Mouse (Mus musculus): ENCODE results near the gene Atp5d. TPM values are rescaled to one million over a fixed set of nuclear protein-coding genes. Genes with fewer than 3 reads are reported as not detected.

Atp5d gene
- total RNA-seq, 1 experiment from 2014 or later = 27.9 TPM

DNA sequence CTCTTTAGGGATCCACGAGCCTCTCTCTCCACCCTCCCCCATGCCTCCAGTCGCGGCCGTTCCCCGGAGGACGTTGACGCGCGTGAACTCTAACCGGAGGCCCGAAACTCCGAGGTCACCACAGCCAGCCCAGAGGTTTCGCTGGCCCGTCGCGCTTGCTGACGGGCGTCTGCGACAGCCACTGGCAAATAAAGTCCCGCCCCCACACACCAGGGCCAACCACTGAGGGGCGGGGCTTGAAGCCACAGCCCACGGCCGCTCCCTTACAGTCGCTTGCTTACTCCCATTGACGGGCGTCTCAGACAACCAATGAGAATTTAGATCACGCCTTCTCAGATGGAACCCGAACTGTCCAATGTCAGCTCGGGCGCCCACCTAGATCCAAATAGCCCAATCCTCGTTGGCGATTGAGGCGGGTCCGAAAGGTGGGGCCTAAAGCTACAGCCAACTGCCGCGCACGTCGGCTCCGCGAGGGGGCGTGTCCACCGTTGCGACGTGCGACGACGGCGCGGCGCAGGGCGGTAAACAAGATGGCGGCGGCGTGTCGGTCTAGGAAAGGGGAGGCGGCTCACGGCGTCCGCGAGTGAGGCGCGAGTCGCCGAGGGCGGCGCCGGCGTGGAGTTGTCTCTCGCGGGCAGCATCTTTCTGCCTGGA, 23.0 kb upstream of the Atp5d start, which contains the start of gene Stk11:
Stk11 (plus strand) TSS at position 514 of the 654 bp plus-strand sequence.
- ATAC-seq (replicated peaks in 1 of 2; ENCODE audit: insufficient read depth in 1 of 2, low FRiP score in 2 of 2, low TSS enrichment in 1 of 2, low read depth in 1 of 2, poor library complexity in 2 of 2, severe bottlenecking in 2 of 2) = peak; percentile 91 to 93

DNA sequence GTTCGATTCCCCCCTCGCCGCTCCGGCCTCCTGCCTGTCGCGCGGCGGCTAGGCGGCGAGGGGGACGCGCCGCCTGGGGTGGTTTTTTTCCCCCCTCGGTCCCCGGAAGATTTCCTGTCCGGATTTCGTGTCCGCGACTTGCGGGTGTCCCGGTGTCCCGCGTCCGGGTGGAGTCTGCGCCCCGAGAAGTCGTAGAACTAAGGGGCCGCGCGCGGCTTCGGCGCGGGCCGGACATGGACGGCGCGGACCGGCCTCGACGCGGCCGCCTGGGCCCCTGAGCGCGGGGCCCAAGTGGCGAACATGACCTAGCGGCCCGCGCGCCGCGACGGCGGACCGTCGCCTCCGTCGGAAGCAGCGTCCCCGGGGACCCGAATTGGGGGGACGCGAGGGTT, 22.5 kb upstream of the Atp5d start:
- no peak for ATAC-seq (replicated peaks in 1 of 2; ENCODE audit: insufficient read depth in 1 of 2, low FRiP score in 2 of 2, low TSS enrichment in 1 of 2, low read depth in 1 of 2, poor library complexity in 2 of 2, severe bottlenecking in 2 of 2)

DNA sequence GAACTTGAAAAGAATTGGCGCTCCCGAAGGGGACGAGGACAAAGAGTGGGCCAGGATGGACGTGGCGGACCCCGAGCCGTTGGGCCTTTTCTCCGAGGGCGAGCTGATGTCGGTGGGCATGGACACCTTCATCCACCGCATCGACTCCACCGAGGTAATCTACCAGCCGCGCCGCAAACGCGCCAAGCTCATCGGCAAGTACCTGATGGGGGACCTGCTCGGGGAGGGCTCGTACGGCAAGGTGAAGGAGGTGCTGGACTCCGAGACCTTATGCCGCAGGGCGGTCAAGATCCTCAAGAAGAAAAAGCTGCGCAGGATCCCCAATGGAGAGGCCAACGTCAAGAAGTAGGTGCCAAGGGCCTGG, 21.9 kb upstream of the Atp5d start:
- no peak for ATAC-seq (replicated peaks in 1 of 2; ENCODE audit: insufficient read depth in 1 of 2, low FRiP score in 2 of 2, low TSS enrichment in 1 of 2, low read depth in 1 of 2, poor library complexity in 2 of 2, severe bottlenecking in 2 of 2)

DNA sequence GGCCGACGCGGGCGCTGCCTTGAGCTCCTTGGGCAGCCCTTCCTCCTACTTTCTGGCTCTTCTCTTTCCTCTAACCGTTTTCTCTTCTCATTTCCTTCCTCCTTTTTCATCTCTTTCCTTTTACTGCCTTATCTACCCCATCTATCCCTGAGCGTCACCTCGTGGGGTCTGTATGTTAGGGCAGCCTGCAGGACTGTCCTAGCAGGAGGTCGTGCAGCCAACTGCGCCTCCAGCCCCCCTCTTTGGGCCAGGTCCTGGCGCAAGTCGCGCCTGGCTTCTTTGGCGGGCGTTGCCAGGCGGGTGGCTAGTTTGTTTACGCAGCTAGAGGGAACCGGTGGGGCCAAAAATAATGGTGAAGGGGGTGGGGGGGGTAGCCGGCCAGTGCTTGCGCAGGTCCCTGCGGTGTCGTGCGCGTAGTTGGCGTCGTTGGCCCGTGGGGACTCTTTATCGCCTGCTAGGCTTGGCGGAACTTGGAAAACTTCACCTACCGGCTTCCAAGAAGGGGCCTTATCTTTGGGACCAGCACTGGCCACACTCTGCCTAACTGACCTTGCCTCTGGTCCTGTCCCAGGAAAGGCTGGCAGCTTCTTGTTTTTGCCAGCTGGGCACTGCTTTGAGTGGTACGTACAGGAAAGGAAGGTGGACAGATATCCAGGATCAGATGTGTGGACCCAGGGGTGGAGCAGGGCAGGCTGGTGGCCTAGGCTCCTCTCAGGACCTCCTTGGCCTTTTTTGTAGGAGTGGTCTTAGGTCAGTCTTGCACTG, 21.3 kb upstream of the Atp5d start:
- ATAC-seq (replicated peaks in 1 of 2; ENCODE audit: insufficient read depth in 1 of 2, low FRiP score in 2 of 2, low TSS enrichment in 1 of 2, low read depth in 1 of 2, poor library complexity in 2 of 2, severe bottlenecking in 2 of 2) = no peak; a peak in 1 of 4 replicates

DNA sequence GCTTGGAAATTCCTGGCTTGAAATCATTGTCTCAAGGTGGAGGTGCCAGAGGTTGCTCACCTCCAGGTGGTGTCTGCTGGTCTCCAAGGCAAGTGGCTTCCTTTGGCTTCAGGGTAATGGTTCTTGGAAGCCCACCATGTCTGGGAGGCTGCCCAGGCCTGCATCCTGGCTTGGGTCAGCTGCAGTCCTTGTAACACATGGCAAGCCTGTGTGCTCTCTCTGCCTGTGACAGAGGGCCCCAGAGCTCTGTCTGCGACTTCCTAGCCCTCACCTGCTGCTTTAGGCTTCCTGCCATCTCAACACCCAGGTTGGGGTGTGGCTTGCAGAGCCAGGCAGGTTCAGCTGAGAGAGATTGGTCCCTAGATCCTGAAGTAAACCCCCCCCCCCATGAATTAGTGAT, 20.7 kb upstream of the Atp5d start:
- no peak for ATAC-seq (replicated peaks in 1 of 2; ENCODE audit: insufficient read depth in 1 of 2, low FRiP score in 2 of 2, low TSS enrichment in 1 of 2, low read depth in 1 of 2, poor library complexity in 2 of 2, severe bottlenecking in 2 of 2)

DNA sequence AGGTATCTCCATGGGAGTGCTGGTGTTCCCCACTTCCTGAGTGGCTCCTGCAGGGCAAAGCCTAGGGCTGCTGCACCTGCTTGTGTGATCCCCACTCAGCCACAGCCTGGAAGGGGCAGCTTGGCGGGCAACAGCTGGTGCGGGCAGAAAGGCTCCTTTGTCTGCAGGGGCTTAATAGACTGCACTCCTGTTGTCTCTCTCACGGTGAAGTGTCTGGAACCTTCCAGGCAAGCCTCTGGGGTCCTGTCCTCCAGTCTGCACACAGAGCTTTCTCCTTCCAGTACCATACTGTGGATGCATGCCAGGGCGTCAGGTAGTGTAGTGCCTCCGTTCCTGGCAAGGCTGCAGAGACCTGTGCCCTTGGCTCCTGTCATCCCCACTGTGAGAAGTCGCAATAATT, 19.9 kb upstream of the Atp5d start:
- ATAC-seq (replicated peaks in 1 of 2; ENCODE audit: insufficient read depth in 1 of 2, low FRiP score in 2 of 2, low TSS enrichment in 1 of 2, low read depth in 1 of 2, poor library complexity in 2 of 2, severe bottlenecking in 2 of 2) = no peak

DNA sequence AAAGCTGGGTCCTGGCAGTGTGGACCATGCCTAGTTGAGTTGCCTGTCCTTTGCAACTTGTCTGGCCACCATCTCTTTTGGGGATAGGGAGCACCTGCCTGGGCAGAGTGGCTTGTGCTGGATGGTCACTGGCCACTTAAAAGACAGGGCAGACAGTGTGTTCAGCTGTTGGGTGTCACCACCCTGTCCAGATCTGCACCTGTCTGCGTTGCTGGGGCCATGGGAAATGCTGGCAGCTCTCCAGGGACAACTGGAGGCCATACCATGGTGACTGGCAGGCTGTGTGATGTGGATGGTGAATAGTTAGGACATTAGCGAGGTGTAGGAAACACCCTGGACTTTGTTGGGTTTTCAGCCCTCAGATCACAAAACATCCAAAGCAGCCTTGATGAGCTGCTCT, 18.3 kb upstream of the Atp5d start:
- no peak for ATAC-seq (replicated peaks in 1 of 2; ENCODE audit: insufficient read depth in 1 of 2, low FRiP score in 2 of 2, low TSS enrichment in 1 of 2, low read depth in 1 of 2, poor library complexity in 2 of 2, severe bottlenecking in 2 of 2)

DNA sequence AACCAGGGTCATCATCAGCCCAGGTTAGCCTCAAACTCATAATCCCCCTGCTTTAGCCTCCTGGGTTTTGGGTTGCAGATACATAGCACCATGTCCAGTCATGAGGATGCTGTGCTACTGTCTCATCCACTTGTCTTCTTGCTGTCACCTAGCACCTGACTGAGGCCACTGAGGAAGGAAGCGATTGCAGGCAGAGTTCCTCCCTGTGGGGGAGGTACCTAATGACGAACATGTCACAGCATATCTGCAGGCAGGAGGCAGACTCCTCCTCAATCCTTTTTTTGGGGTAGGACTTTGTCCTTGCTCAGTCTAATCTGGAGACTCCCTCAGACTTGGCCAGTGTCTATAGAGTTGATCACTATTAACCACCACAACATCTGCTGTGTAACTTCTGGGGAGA, 16.8 kb upstream of the Atp5d start:
- ATAC-seq (replicated peaks in 1 of 2; ENCODE audit: insufficient read depth in 1 of 2, low FRiP score in 2 of 2, low TSS enrichment in 1 of 2, low read depth in 1 of 2, poor library complexity in 2 of 2, severe bottlenecking in 2 of 2) = peak in 1 of 2 experiments; percentile 26; a peak in 1 of 4 replicates

DNA sequence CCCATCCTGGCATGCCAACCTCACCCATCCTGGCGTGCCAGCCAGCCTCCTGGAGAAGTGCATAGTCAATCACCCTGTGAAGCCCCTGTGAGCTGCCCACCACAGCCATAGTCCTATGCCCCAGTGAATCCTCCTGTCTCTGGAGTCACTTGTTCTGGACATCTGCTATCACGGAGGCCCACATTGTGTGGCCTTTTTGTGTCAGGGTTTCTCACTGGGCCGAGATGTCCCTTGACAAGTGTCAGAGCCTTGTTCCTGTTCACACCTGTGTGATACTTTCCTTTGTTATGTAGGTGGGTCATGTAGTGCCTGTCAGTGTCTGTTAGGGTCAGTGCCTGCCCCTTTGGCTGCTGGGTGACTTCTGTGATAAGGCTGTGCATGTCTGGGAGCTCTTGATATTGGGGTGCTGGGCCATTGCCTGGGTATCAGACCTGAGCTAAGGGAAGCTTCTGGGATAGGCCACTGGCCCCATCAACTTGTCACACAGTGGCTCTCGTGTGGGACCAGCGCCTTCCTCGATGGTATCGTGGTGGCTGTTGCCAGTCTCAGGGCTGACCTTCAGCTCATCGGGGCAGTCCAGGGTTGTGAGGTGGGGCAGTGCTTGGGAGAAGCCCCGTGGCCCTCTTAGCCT, 14.4 kb upstream of the Atp5d start:
- no peak for ATAC-seq (replicated peaks in 1 of 2; ENCODE audit: insufficient read depth in 1 of 2, low FRiP score in 2 of 2, low TSS enrichment in 1 of 2, low read depth in 1 of 2, poor library complexity in 2 of 2, severe bottlenecking in 2 of 2)

DNA sequence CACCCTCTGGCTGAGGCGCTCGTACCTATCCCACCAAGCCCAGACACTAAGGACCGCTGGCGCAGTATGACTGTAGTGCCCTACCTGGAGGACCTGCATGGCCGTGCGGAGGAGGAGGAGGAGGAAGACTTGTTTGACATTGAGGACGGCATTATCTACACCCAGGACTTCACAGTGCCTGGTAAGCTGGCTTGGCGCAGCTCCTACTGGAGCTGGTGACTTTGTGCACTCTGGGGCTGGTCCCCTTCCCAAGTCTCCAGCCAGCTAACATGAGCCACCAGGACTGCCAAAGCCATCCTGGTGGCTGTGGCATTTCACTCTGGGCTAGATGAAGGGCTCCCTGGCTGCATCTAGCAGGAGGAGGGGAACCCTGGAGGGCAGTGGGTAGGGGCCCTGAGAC, 10.5 kb upstream of the Atp5d start:
- no peak for ATAC-seq (replicated peaks in 1 of 2; ENCODE audit: insufficient read depth in 1 of 2, low FRiP score in 2 of 2, low TSS enrichment in 1 of 2, low read depth in 1 of 2, poor library complexity in 2 of 2, severe bottlenecking in 2 of 2)

DNA sequence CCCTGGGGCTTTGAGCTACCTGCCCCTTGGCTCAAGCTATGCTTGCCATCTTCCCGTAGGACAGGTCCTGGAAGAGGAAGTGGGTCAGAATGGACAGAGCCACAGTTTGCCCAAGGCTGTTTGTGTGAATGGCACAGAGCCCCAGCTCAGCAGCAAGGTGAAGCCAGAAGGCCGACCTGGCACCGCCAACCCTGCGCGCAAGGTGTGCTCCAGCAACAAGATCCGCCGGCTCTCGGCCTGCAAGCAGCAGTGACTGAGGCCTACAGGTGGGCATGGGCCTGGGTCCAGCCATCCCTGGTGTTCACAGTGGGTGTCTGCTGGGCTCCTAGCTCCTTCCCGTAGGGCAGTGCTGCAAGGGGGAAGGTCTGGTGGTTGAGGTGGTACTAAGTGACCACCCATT, 8.6 kb upstream of the Atp5d start:
- no peak for ATAC-seq (replicated peaks in 1 of 2; ENCODE audit: insufficient read depth in 1 of 2, low FRiP score in 2 of 2, low TSS enrichment in 1 of 2, low read depth in 1 of 2, poor library complexity in 2 of 2, severe bottlenecking in 2 of 2)

DNA sequence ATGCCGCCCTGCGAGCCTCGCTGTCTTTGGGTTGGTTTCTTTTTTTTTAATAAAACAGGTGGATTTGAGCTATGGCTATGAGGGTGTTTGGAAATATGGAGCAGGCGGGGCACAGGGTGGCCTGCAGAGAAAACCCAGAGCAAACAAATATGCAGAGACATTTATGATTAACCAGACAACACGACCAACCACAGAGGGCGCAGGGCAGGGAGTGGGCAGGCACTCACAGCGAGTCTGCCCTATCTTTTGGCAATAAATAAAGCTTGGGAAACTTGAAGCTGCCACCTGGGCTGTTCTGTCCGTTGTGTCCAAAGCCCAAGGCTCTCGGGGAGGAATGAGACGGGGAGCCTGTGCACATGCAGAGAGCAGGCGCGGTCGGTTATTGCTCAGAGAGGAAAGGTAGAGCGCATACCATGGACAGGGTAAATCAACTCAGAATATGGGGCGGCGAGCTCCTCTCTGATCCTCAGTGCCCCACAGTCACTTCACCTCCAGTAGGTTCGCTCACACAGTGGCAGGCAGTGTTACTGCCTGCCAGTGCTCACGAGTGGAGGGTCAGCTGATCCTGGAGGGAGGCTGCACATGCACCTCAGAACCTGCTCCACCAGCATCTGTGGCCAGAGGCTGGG, 7.9 kb upstream of the Atp5d start:
- ATAC-seq (replicated peaks in 1 of 2; ENCODE audit: insufficient read depth in 1 of 2, low FRiP score in 2 of 2, low TSS enrichment in 1 of 2, low read depth in 1 of 2, poor library complexity in 2 of 2, severe bottlenecking in 2 of 2) = no peak

DNA sequence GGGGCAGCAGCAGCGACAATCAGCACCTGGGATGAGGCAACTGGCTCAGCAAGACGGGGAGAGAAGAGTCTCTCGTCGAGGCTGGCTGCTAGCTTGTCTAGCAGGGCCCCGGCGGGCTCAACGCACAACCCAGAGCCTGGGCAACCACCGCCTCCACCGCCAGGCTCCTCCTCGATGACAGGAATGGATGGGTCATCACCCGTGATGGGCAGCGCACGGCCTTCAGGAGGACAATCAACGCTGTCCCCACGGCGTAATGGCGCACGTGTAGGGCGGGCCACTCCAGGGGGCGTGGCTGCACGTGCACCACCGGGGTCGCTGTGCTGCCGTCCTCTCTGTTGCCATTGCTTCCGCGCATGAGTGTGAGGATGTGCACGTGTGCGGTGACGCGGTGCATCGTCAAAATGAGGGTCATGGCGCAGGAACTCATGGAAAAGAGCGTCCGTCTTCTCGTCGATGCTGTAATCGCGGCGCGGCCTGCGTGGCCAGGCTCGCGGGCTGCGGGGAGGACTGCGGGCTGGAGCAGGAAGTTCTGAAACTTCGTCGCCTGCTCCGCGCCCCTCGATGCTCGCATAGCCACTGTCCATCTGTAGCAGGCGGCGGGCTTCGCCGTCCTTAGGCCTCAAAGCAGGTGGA, 7.0 kb upstream of the Atp5d start:
- no peak for ATAC-seq (replicated peaks in 1 of 2; ENCODE audit: insufficient read depth in 1 of 2, low FRiP score in 2 of 2, low TSS enrichment in 1 of 2, low read depth in 1 of 2, poor library complexity in 2 of 2, severe bottlenecking in 2 of 2)

DNA sequence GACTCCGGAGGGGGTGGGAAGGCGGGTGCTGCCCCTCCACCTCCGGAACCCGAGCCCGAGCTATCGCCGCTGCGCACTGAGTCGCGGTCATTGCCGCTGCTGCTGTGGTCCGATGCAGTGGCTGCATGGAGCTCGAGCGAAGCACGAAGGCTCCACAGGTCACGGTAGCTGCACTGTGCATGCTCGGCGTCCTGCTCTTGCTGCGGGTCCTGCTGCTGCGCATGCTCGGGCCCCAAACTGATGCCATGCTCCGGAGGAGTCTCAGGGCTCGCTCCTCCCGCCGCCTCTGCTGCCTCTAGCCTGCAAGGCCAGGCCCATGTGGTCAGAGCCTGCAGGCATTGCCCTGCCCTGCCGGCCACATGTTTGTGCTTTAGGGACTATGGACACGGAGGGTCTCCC, 6.5 kb upstream of the Atp5d start:
- ATAC-seq (replicated peaks in 1 of 2; ENCODE audit: insufficient read depth in 1 of 2, low FRiP score in 2 of 2, low TSS enrichment in 1 of 2, low read depth in 1 of 2, poor library complexity in 2 of 2, severe bottlenecking in 2 of 2) = no peak

DNA sequence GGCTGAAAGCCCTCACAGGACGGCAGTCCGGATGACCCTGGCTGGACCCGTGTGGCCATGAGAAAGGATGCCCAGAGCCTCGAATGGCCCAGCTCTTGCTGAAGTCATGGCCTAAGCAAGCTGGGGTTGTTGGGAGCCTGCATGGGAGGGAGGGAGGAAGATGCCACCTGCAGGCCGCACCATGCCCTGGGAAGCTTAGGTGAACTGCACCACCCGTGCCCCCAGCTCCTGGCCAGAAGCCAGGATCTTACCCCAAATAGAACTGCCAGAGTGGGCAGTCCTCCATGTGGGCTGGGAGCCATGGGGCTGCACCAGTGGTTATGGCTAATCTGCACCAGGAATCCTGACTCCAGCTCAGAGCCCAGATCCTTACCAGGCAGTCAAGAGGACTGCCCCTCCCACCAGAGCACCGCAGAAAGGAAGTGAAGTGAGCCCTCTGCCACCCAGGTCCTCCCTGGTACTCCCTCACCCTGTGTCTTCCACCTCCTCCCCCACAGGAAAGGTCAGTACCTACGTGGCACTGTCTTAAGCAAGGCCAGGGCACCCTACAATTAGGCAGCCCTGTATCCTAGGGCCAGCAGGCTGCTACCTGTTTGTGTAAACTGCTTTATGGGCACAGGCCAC, 5.1 kb upstream of the Atp5d start:
- no peak for ATAC-seq (replicated peaks in 1 of 2; ENCODE audit: insufficient read depth in 1 of 2, low FRiP score in 2 of 2, low TSS enrichment in 1 of 2, low read depth in 1 of 2, poor library complexity in 2 of 2, severe bottlenecking in 2 of 2)

DNA sequence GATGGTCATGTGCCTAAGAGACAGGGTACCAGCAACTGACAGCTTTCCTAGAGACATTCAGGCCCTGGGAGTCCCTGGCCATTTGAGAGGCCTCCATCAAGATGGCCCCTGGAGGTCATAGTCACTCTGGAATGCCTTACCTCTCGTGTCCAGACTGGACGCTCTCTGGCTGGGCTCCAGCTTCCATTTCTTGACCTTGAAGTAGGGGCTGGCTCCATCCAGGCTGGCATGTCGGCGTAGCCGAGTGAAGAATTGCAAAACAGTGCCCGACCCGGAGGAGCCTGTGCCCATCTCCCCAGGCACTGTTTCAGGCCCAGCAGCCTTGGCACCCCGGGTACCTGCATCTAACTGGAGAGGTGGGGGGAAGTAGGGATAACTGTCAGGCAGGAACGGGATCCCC, 4.0 kb upstream of the Atp5d start:
- no peak for ATAC-seq (replicated peaks in 1 of 2; ENCODE audit: insufficient read depth in 1 of 2, low FRiP score in 2 of 2, low TSS enrichment in 1 of 2, low read depth in 1 of 2, poor library complexity in 2 of 2, severe bottlenecking in 2 of 2)

DNA sequence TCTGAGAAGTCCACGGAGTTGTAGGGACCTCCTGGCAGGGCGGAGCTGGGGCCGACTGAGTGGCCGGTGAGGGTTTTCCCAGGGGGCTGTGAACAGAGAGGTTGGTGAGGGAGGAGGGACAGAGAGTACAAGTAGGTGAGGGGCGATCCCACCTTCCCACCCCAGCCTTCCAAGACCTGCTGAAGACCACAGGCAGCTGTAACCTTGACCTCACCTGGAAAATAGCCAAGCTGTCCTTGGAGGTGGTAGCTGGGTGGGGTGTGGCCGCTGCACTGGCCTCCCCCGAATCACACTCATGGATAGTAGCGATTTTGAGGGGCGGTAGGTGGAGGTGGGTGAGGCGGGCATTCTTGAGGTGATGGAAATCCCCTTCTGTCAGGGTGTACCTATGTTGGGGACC, 3.3 kb upstream of the Atp5d start:
- no peak for ATAC-seq (replicated peaks in 1 of 2; ENCODE audit: insufficient read depth in 1 of 2, low FRiP score in 2 of 2, low TSS enrichment in 1 of 2, low read depth in 1 of 2, poor library complexity in 2 of 2, severe bottlenecking in 2 of 2)
